Mouse (Mus musculus): ENCODE measurements around the gene Ppp1r12b. TPM values are rescaled to one million over a fixed set of nuclear protein-coding genes. Genes with fewer than 3 reads are reported as not detected.
A peak's percentile ranks its signal among the peaks of the same experiment; 100 is the strongest.

Ppp1r12b gene
- total RNA-seq, 2 experiments from 2014 or later, result 181 to 205 TPM

- DNase-seq (ENCODE audit: low spot score in 2 of 2), result peak; percentile 57 to 78
These were observed 152.2 kb downstream of the Ppp1r12b start for GRCm38 (mm10) chr1:134803286-134804117.

GRCm38 (mm10) chr1:134801758-134802157 is 154.0 kb downstream of the Ppp1r12b start:
- no peak for DNase-seq (ENCODE audit: low spot score in 2 of 2)

- DNase-seq (ENCODE audit: low spot score in 2 of 2), result no peak
These were observed 159.2 kb downstream of the Ppp1r12b start for GRCm38 (mm10) chr1:134796536-134796935.

- DNase-seq (ENCODE audit: low spot score in 2 of 2), result no peak
These were observed 159.7 kb downstream of the Ppp1r12b start for GRCm38 (mm10) chr1:134796076-134796475.

GRCm38 (mm10) chr1:134791456-134791855 is 164.3 kb downstream of the Ppp1r12b start:
- DNase-seq (ENCODE audit: low spot score in 2 of 2), result no peak

GRCm38 (mm10) chr1:134790716-134791439 is 164.9 kb downstream of the Ppp1r12b start:
- no peak for DNase-seq (ENCODE audit: low spot score in 2 of 2)

- no peak for DNase-seq (ENCODE audit: low spot score in 2 of 2)
These were observed 167.6 kb downstream of the Ppp1r12b start for GRCm38 (mm10) chr1:134788096-134788495.

- no peak for DNase-seq (ENCODE audit: low spot score in 2 of 2)
These were observed 170.8 kb downstream of the Ppp1r12b start for GRCm38 (mm10) chr1:134784911-134785310.

GRCm38 (mm10) chr1:134784481-134784880 is 171.3 kb downstream of the Ppp1r12b start:
- DNase-seq (ENCODE audit: low spot score in 2 of 2), result no peak

GRCm38 (mm10) chr1:134783958-134784357 is 171.8 kb downstream of the Ppp1r12b start:
- no peak for DNase-seq (ENCODE audit: low spot score in 2 of 2)

- no peak for DNase-seq (ENCODE audit: low spot score in 2 of 2)
These were observed 172.9 kb downstream of the Ppp1r12b start for GRCm38 (mm10) chr1:134782797-134783196.

GRCm38 (mm10) chr1:134777936-134778548 is 177.7 kb downstream of the Ppp1r12b start:
- DNase-seq (ENCODE audit: low spot score in 2 of 2), result no peak

- no peak for DNase-seq (ENCODE audit: low spot score in 2 of 2)
These were observed 178.4 kb downstream of the Ppp1r12b start for GRCm38 (mm10) chr1:134777201-134777885.

GRCm38 (mm10) chr1:134775631-134776030 is 180.1 kb downstream of the Ppp1r12b start:
- no peak for DNase-seq (ENCODE audit: low spot score in 2 of 2)

- DNase-seq (ENCODE audit: low spot score in 2 of 2), result no peak
These were observed 180.9 kb downstream of the Ppp1r12b start for GRCm38 (mm10) chr1:134774728-134775287.

- DNase-seq (ENCODE audit: low spot score in 2 of 2), result no peak
These were observed 181.5 kb downstream of the Ppp1r12b start for GRCm38 (mm10) chr1:134774247-134774646.

GRCm38 (mm10) chr1:134773256-134773655 is 182.5 kb downstream of the Ppp1r12b start:
- DNase-seq (ENCODE audit: low spot score in 2 of 2), result no peak

GRCm38 (mm10) chr1:134772821-134773220 is 182.9 kb downstream of the Ppp1r12b start:
- DNase-seq (ENCODE audit: low spot score in 2 of 2), result no peak

GRCm38 (mm10) chr1:134771999-134772398 is 183.7 kb downstream of the Ppp1r12b start:
- no peak for DNase-seq (ENCODE audit: low spot score in 2 of 2)

- peak in 1 of 2 experiments; percentile 47 for DNase-seq (ENCODE audit: low spot score in 2 of 2)
These were observed 184.4 kb downstream of the Ppp1r12b start for GRCm38 (mm10) chr1:134771353-134771752.

GRCm38 (mm10) chr1:134770312-134770711 is 185.4 kb downstream of the Ppp1r12b start:
- DNase-seq (ENCODE audit: low spot score in 2 of 2), result no peak
